Comparison of ENCODE assay signal across 15 mouse cellular contexts in the genomic region with DNA sequence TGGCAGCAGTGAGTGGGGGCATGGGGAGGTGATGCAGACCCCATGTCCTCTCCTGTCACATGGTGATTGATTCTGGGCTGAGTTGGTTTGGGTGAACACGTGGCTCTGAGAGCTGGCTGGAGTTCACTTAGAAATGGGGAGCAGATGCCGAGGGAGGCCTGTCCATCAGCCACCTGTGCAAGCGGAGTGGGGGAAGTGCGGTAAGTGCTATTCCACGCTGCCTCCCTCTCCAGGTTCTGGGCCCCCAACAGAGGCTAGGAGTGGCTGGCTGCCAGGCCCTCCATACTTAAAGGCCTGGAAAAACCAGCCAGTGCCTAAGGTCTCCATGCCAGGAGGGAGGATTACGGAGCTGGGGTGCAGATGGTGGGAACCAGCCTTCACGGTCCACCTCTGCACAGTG.
DNase-seq lines count a peak whose midpoint lies in the region; ATAC-seq and TF ChIP-seq lines count a peak whose summit lies in the region.
"Had no signal": no experiment of that assay in that cellular context is flagged by ENCODE, and none has a peak within 500 bp of the region (broad histone marks: within the 10 kb centered on the region; RNA-seq: fewer than 3 reads in every experiment).

No protein-coding gene starts in this region.

- no peaks in the 10 kb centered on the region for H3K9me3 ChIP-seq in forebrain, embryonic 10.5 days
- no peaks in the 10 kb centered on the region for H3K9me3 ChIP-seq in forebrain, embryonic 11.5 days (ENCODE audit: control insufficient read depth, low read length)
- no peaks in the 10 kb centered on the region for H3K9me3 ChIP-seq in embryonic facial prominence, embryonic 11.5 days (replicated peaks; ENCODE audit: control insufficient read depth, low read length)
- no peaks in the 10 kb centered on the region for H3K9me3 ChIP-seq in limb, embryonic 14.5 days (ENCODE audit: control insufficient read depth, low read length)
- H3K9me3 ChIP-seq: heart, embryonic 12.5 days; hindbrain, embryonic 15.5 days; liver, embryonic 13.5 days had no signal

- peaks cover 17% of the 10 kb centered on the region for H3K27me3 ChIP-seq in forebrain, embryonic 10.5 days (ENCODE audit: poor library complexity, severe bottlenecking)
- H3K27me3 ChIP-seq in forebrain, embryonic 11.5 days (ENCODE audit: control insufficient read depth, insufficient read depth, low read length) = no peaks in the 10 kb centered on the region
- H3K27me3 ChIP-seq in embryonic facial prominence, embryonic 11.5 days (ENCODE audit: control insufficient read depth, insufficient read depth, low read length) = no peaks in the 10 kb centered on the region
- no peaks in the 10 kb centered on the region for H3K27me3 ChIP-seq in limb, embryonic 14.5 days (ENCODE audit: control insufficient read depth, insufficient read depth, low read length)
- H3K27me3 ChIP-seq: hindbrain, embryonic 15.5 days; liver, embryonic 13.5 days had no signal

- H3K4me1 ChIP-seq in forebrain, embryonic 10.5 days = peaks cover 55% of the 10 kb centered on the region
- H3K4me1 ChIP-seq in forebrain, embryonic 11.5 days (replicated peaks; ENCODE audit: control insufficient read depth, insufficient read depth, low read length) = peaks cover 5% of the 10 kb centered on the region; the same call in 1 of the 2 replicates
- H3K4me1 ChIP-seq in embryonic facial prominence, embryonic 11.5 days (ENCODE audit: control insufficient read depth, insufficient read depth, low read length) = peaks cover 11% of the 10 kb centered on the region; the same call in 1 of the 2 replicates
- peaks cover 49% of the 10 kb centered on the region for H3K4me1 ChIP-seq in limb, embryonic 14.5 days (ENCODE audit: control insufficient read depth, insufficient read depth, low read length)
- H3K4me1 ChIP-seq: liver, embryonic 13.5 days had no signal

- no peak overlapping the region for H3K4me3 ChIP-seq in forebrain, embryonic 10.5 days
- no peak overlapping the region for H3K4me3 ChIP-seq in forebrain, embryonic 11.5 days (ENCODE audit: low read depth, low read length)
- H3K4me3 ChIP-seq in layer of hippocampus, adult 2 months = no peak overlapping the region
- H3K4me3 ChIP-seq in embryonic facial prominence, embryonic 11.5 days (ENCODE audit: low read depth, low read length) = no peak overlapping the region
- no peak overlapping the region for H3K4me3 ChIP-seq in limb, embryonic 14.5 days (replicated peaks; ENCODE audit: low read length)
- H3K4me3 ChIP-seq: heart, embryonic 12.5 days; hindbrain, embryonic 15.5 days; left cerebral cortex, adult 2 months; liver, embryonic 13.5 days had no signal

- no peak for DNase-seq in forebrain, embryonic 10.5 days (ENCODE audit: extremely low spot score, low spot score)
- DNase-seq in forebrain, embryonic 11.5 days (ENCODE audit: low spot score) = no peak
- no peak for DNase-seq in layer of hippocampus, adult 2 months (ENCODE audit: low spot score in 2 of 2)
- no peak for DNase-seq in layer of hippocampus, postnatal 10 days (ENCODE audit: low spot score in 2 of 2)
- DNase-seq in embryonic facial prominence, embryonic 11.5 days (ENCODE audit: low spot score) = no peak
- DNase-seq in limb, embryonic 14.5 days (ENCODE audit: low spot score) = peak; percentile 66
- DNase-seq: adrenal gland, postnatal 10 days; gastrocnemius, postnatal 10 days; kidney, adult 8-10 months; liver, embryonic 13.5 days; lung, postnatal 36 days had no signal

- TF ChIP-seq CTCF in layer of hippocampus, adult 2 months (conservative IDR thresholded peaks at IDR 0.05) = no peak

- H3K27ac ChIP-seq in forebrain, embryonic 10.5 days = peak overlapping the region; percentile 63
- no peak overlapping the region for H3K27ac ChIP-seq in forebrain, embryonic 11.5 days (ENCODE audit: low read depth, low read length)
- peak overlapping the region; percentile 51; the same call in 1 of the 2 replicates for H3K27ac ChIP-seq in layer of hippocampus, adult 2 months
- no peak overlapping the region for H3K27ac ChIP-seq in embryonic facial prominence, embryonic 11.5 days (replicated peaks; ENCODE audit: low read depth, low read length)
- no peak overlapping the region for H3K27ac ChIP-seq in limb, embryonic 14.5 days (replicated peaks; ENCODE audit: low read depth, low read length)
- H3K27ac ChIP-seq: hindbrain, embryonic 15.5 days; left cerebral cortex, adult 2 months; liver, embryonic 13.5 days had no signal

- WGBS in forebrain, embryonic 10.5 days = 63% methylated on average over 7 of the region's 7 CpGs
- 66% methylated on average over 7 of the region's 7 CpGs for WGBS in forebrain, embryonic 11.5 days
- WGBS in embryonic facial prominence, embryonic 11.5 days = 55% methylated on average over 7 of the region's 7 CpGs
- WGBS in limb, embryonic 14.5 days = 19% methylated on average over 7 of the region's 7 CpGs

- no peak overlapping the region for H3K9ac ChIP-seq in forebrain, embryonic 11.5 days (ENCODE audit: low read length)
- H3K9ac ChIP-seq in embryonic facial prominence, embryonic 11.5 days (replicated peaks; ENCODE audit: low read length) = no peak overlapping the region
- H3K9ac ChIP-seq in limb, embryonic 14.5 days (ENCODE audit: low read depth, low read length, severe bottlenecking) = no peak overlapping the region
- H3K9ac ChIP-seq: heart, embryonic 12.5 days; hindbrain, embryonic 15.5 days; liver, embryonic 13.5 days had no signal

- no peak for ATAC-seq in forebrain, embryonic 11.5 days (replicated peaks; ENCODE audit: low FRiP score)
- ATAC-seq in embryonic facial prominence, embryonic 11.5 days (replicated peaks; ENCODE audit: insufficient number of reproducible peaks, low FRiP score, low TSS enrichment, low read depth) = peak; percentile 12; the same call in 1 of the 2 replicates
- ATAC-seq in limb, embryonic 14.5 days (ENCODE audit: low FRiP score, low read depth) = peak; percentile 51
- no peak for ATAC-seq in megakaryocyte progenitor cell, adult 5-6 weeks (replicated peaks; ENCODE audit: poor library complexity)

- no peak overlapping the region for H3K4me2 ChIP-seq in forebrain, embryonic 11.5 days (ENCODE audit: low read depth, low read length, severe bottlenecking)
- no peak overlapping the region for H3K4me2 ChIP-seq in embryonic facial prominence, embryonic 11.5 days (ENCODE audit: low read depth, low read length)
- H3K4me2 ChIP-seq in limb, embryonic 14.5 days (replicated peaks; ENCODE audit: low read depth, low read length, severe bottlenecking) = no peak overlapping the region
- H3K4me2 ChIP-seq: heart, embryonic 12.5 days; hindbrain, embryonic 15.5 days; liver, embryonic 13.5 days had no signal

- no peaks in the 10 kb centered on the region for H3K36me3 ChIP-seq in forebrain, embryonic 10.5 days (replicated peaks)
- H3K36me3 ChIP-seq in forebrain, embryonic 11.5 days (ENCODE audit: control insufficient read depth, insufficient read depth, low read length) = no peaks in the 10 kb centered on the region
- H3K36me3 ChIP-seq in embryonic facial prominence, embryonic 11.5 days (replicated peaks; ENCODE audit: control insufficient read depth, insufficient read depth, low read depth, low read length) = no peaks in the 10 kb centered on the region
- H3K36me3 ChIP-seq in limb, embryonic 14.5 days (ENCODE audit: control insufficient read depth, insufficient read depth, low read length) = no peaks in the 10 kb centered on the region
- H3K36me3 ChIP-seq: heart, embryonic 12.5 days; hindbrain, embryonic 15.5 days; liver, embryonic 13.5 days had no signal

- TF ChIP-seq POLR2A in limb, embryonic 14.5 days (IDR thresholded peaks at IDR 0.05; ENCODE audit: borderline replicate concordance, extremely low read depth, insufficient read depth, insufficient read length) = no peak

Comparison
In these comparisons a context has a peak if more than half of its experiments do, and no peak if none do; other contexts are left out.
1. H3K27ac ChIP-seq: peak in forebrain, embryonic 10.5 days (single experiment) and layer of hippocampus, adult 2 months (single experiment); none in forebrain, embryonic 11.5 days (single experiment), embryonic facial prominence, embryonic 11.5 days (single experiment) and limb, embryonic 14.5 days (single experiment).
2. ATAC-seq: peak in embryonic facial prominence, embryonic 11.5 days (single experiment) and limb, embryonic 14.5 days (single experiment); none in forebrain, embryonic 11.5 days (single experiment) and megakaryocyte progenitor cell, adult 5-6 weeks (single experiment).